Mouse (Mus musculus) splenic B cell, adult 2 months (primary cell): ENCODE data around the gene Ckb.
"Not testable (repeated sequence)": the region's sequence is repeated elsewhere in the genome, so short reads cannot be mapped to it uniquely, and the experiment has no call there.

Source experiments
- DNase-seq: peaks from one replicate; pipeline ENCODE4 v3.0.0-alpha.2; 2011; ENCODE audit warnings: low read depth, low spot score
- H3K27me3 ChIP-seq: 2 replicates; pipeline ENCODE4 v1.6.1; 2012; ENCODE audit warnings: mild to moderate bottlenecking, low read length, moderate library complexity, mixed read lengths; ENCODE audit not compliant: control insufficient read depth, poor library complexity, insufficient read depth, severe bottlenecking
- H3K36me3 ChIP-seq: 2 replicates; pipeline ENCODE4 v1.6.1; 2012; ENCODE audit warnings: mild to moderate bottlenecking, low read length, moderate library complexity, mixed read lengths; ENCODE audit not compliant: control insufficient read depth, poor library complexity, insufficient read depth, severe bottlenecking

Ckb gene

GRCm38 (mm10) chr12:111667421-111667820 lies 4.7 kb downstream of the Ckb start:
- no peak for DNase-seq
- no peaks in the 10 kb centered on the region for H3K27me3 ChIP-seq
- no peaks in the 10 kb centered on the region for H3K36me3 ChIP-seq

GRCm38 (mm10) chr12:111666380-111666779 lies 5.8 kb downstream of the Ckb start:
- DNase-seq = no peak
- H3K36me3 ChIP-seq = no peaks in the 10 kb centered on the region
- H3K27me3 ChIP-seq = no peaks in the 10 kb centered on the region

- no peak for DNase-seq
- H3K27me3 ChIP-seq = no peaks in the 10 kb centered on the region
- H3K36me3 ChIP-seq = no peaks in the 10 kb centered on the region
Observed at GRCm38 (mm10) chr12:111665041-111665880, 6.9 kb downstream of the Ckb start.

- Histone ChIP-seq H3K27me3 (no peaks in the 10 kb centered on the region), H3K36me3 (no peaks in the 10 kb centered on the region)
- DNase-seq = no peak
Observed at GRCm38 (mm10) chr12:111664144-111664634, 7.9 kb downstream of the Ckb start.

- no peak for DNase-seq
- no peaks in the 10 kb centered on the region for H3K36me3 ChIP-seq
- H3K27me3 ChIP-seq = no peaks in the 10 kb centered on the region
Observed at GRCm38 (mm10) chr12:111663228-111664143, 8.7 kb downstream of the Ckb start.

- not testable (repeated sequence) for H3K36me3 ChIP-seq, DNase-seq, H3K27me3 ChIP-seq
Observed at GRCm38 (mm10) chr12:111661554-111661953, 10.6 kb downstream of the Ckb start.

- DNase-seq = no peak
- Histone ChIP-seq H3K27me3 (no peaks in the 10 kb centered on the region), H3K36me3 (0 out of 2 replicates have a peak, but pooled peaks cover 3% of the 10 kb centered on the region)
Observed at GRCm38 (mm10) chr12:111660628-111661027, 11.5 kb downstream of the Ckb start.

GRCm38 (mm10) chr12:111659331-111659730 lies 12.8 kb downstream of the Ckb start:
- Histone ChIP-seq H3K36me3 (peaks cover 6% of the 10 kb centered on the region; the same call in 1 of the 2 replicates), H3K27me3 (no peaks in the 10 kb centered on the region)
- DNase-seq = no peak

- Histone ChIP-seq H3K27me3 (no peaks in the 10 kb centered on the region), H3K36me3 (peaks cover 6% of the 10 kb centered on the region; the same call in 1 of the 2 replicates)
- no peak for DNase-seq
Observed at GRCm38 (mm10) chr12:111655695-111656094, 16.4 kb downstream of the Ckb start.

GRCm38 (mm10) chr12:111653434-111653833 lies 18.7 kb downstream of the Ckb start:
- peak; percentile 78 for DNase-seq
- Histone ChIP-seq H3K27me3 (no peaks in the 10 kb centered on the region), H3K36me3 (peaks cover 8% of the 10 kb centered on the region; the same call in 1 of the 2 replicates)

- H3K36me3 ChIP-seq = peaks cover 8% of the 10 kb centered on the region; the same call in 1 of the 2 replicates
- H3K27me3 ChIP-seq = no peaks in the 10 kb centered on the region
- DNase-seq = no peak
Observed at GRCm38 (mm10) chr12:111652953-111653352, 19.2 kb downstream of the Ckb start.

- peak; percentile 66 for DNase-seq
- Histone ChIP-seq H3K36me3 (peaks cover 7% of the 10 kb centered on the region; the same call in 1 of the 2 replicates), H3K27me3 (no peaks in the 10 kb centered on the region)
Observed at GRCm38 (mm10) chr12:111648061-111648645, 24.0 kb downstream of the Ckb start.
